Mouse (Mus musculus): ENCODE data around the gene Vmn1r100. TPM values are rescaled to one million over a fixed set of nuclear protein-coding genes. Genes with fewer than 3 reads are reported as not detected.
"Not testable (repeated sequence)": the region's sequence is repeated elsewhere in the genome, so short reads cannot be mapped to it uniquely, and the experiment has no call there.

Gene Vmn1r100
- not detected in 2 replicates for polyA plus RNA-seq (2012; ENCODE audit: insufficient read depth, low replicate concordance)

GRCm38 (mm10) chr7:20417642-20418041 lies at the start of gene Vmn1r100:
Vmn1r100 (plus strand) TSS chr7:20417942.
- not testable (repeated sequence) for H3K4me3 ChIP-seq (replicated peaks); H3K4me1 ChIP-seq; H3K27me3 ChIP-seq (replicated peaks); H3K9me3 ChIP-seq; H3K36me3 ChIP-seq (replicated peaks; ENCODE audit: low read length)

GRCm38 (mm10) chr7:20375310-20375709 lies 42.4 kb upstream of the Vmn1r100 start, which contains the start of gene Gm5728:
Gm5728 (minus strand) TSS chr7:20375410.
- H3K4me3 ChIP-seq (replicated peaks); H3K27me3 ChIP-seq (replicated peaks); H3K36me3 ChIP-seq (replicated peaks; ENCODE audit: low read length); H3K4me1 ChIP-seq; H3K9me3 ChIP-seq: not testable (repeated sequence)

DNA sequence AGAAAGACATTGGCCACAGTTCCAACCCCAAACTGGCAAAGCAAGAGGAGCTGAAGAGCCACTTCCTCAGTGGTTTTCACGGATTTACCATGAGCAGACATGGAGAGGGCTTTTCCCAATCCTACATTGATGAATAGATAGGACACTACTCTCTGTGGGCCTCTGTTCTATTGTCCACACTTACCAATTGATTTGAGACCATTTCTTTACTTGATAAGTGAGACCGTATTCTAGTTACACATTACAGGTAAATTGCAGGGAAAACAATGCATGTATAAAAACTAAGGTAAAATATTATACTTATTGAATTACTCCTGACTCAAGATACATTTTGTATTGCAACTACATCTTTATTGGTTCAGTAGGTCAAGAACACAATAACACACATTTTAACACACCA lies 24.8 kb downstream of the Vmn1r100 start, which contains the start of gene Vmn1r101:
TSS of gene Vmn1r101 (minus strand) at position 101 of the 400 bp plus-strand sequence.
- not testable (repeated sequence) for H3K36me3 ChIP-seq (replicated peaks; ENCODE audit: low read length); H3K9me3 ChIP-seq; H3K4me3 ChIP-seq (replicated peaks); H3K27me3 ChIP-seq (replicated peaks); H3K4me1 ChIP-seq

Other genes starting within 250 kb of the Vmn1r100 start
- gene Vmn1r94, start 249.6 kb upstream of the Vmn1r100 start, polyA plus RNA-seq (2012; ENCODE audit: insufficient read depth, low replicate concordance): not detected in 2 replicates
- not detected in 2 replicates for gene Vmn1r95, start 224.2 kb upstream of the Vmn1r100 start, polyA plus RNA-seq (2012; ENCODE audit: insufficient read depth, low replicate concordance)
- not detected in 2 replicates for gene Gm6164, start 212.3 kb upstream of the Vmn1r100 start, polyA plus RNA-seq (2012; ENCODE audit: insufficient read depth, low replicate concordance)
- not detected in 2 replicates for gene Gm4498, start 184.1 kb upstream of the Vmn1r100 start, polyA plus RNA-seq (2012; ENCODE audit: insufficient read depth, low replicate concordance)
- gene Gm5890, start 155.1 kb upstream of the Vmn1r100 start, polyA plus RNA-seq (2012; ENCODE audit: insufficient read depth, low replicate concordance): not detected in 2 replicates
- not detected in 2 replicates for gene Gm4133, start 83.9 kb upstream of the Vmn1r100 start, polyA plus RNA-seq (2012; ENCODE audit: insufficient read depth, low replicate concordance)
- not detected in 2 replicates for gene Gm5728, start 42.5 kb upstream of the Vmn1r100 start, polyA plus RNA-seq (2012; ENCODE audit: insufficient read depth, low replicate concordance)
- gene Vmn1r101, start 24.7 kb downstream of the Vmn1r100 start, polyA plus RNA-seq (2012; ENCODE audit: insufficient read depth, low replicate concordance): not detected in 2 replicates
- not detected in 2 replicates for gene Gm10670, start 57.0 kb downstream of the Vmn1r100 start, polyA plus RNA-seq (2012; ENCODE audit: insufficient read depth, low replicate concordance)
- gene Vmn1r103, start 92.6 kb downstream of the Vmn1r100 start, polyA plus RNA-seq (2012; ENCODE audit: insufficient read depth, low replicate concordance): not detected in 2 replicates
- gene Vmn1r104, start 115.9 kb downstream of the Vmn1r100 start, polyA plus RNA-seq (2012; ENCODE audit: insufficient read depth, low replicate concordance): not detected in 2 replicates
- not detected in 2 replicates for gene Gm5726, start 127.8 kb downstream of the Vmn1r100 start, polyA plus RNA-seq (2012; ENCODE audit: insufficient read depth, low replicate concordance)
- gene Gm4141, start 158.3 kb downstream of the Vmn1r100 start, polyA plus RNA-seq (2012; ENCODE audit: insufficient read depth, low replicate concordance): not detected in 2 replicates
- gene Gm4513, start 181.1 kb downstream of the Vmn1r100 start, polyA plus RNA-seq (2012; ENCODE audit: insufficient read depth, low replicate concordance): not detected in 2 replicates